Mouse (Mus musculus) adrenal gland, postnatal 10 days (tissue): ENCODE data around the gene Kmt2e. TPM values are rescaled to one million over a fixed set of nuclear protein-coding genes. Genes with fewer than 3 reads are reported as not detected.
"Not testable (repeated sequence)": the region's sequence is repeated elsewhere in the genome, so short reads cannot be mapped to it uniquely, and the experiment has no call there.

Experiments
- DNase-seq: peaks from one replicate; pipeline ENCODE4 v3.0.0; 2021; ENCODE audit warnings: mixed read lengths
- total RNA-seq, 2 experiments: library from RNA; stranded (reverse); gene quantifications; 2 replicates each; pipeline ENCODE4 v1.2.3; 2021

Kmt2e gene
- total RNA-seq, 2 experiments from 2014 or later = 60.4 to 77.0 TPM

DNA sequence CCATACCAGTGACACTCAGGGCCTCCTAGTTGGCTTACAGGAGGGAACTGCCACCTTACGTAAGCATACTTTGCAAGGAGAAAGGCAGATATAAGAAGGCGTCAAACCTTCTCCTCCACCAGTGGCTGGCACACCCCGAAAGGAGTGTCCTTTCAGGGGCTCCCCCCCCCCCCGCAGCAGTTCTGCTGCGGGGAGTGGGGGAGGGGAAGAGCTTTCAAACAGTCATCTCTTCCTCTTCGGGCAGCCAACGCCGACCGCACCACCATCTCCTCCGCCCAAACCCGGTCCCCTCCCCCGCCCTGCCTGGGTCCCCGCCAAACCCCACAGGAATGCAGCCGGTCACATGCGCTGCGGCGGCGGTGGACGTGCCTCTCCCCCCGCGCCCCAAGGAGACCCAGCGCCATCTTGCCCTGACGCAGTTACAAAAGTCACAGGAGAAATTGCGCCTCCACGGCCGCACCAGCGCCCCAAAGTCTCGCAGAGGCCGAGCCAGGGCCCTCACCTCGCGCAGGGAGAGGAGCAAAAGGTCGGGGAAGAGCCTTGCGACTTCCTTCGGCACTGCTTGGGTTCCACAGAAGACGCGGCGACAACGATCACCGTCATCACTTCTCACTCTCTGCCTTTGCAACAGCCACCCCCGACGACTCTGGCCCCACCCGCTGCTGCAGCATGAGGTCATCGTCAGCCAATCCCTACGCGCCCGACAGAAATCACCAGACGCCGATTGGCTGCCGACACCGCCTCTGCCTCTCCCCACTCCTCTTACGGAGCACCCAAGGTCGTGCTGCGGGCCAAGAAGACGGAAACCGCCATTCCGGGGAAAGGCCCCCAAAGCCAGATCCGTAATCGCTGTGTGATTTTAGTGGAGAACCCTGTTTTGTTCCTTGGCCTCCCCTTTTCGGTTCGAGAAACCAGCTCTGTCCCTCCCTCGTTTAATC lies 1.3 kb upstream of the Kmt2e start:
- DNase-seq = peak; percentile 100

DNA sequence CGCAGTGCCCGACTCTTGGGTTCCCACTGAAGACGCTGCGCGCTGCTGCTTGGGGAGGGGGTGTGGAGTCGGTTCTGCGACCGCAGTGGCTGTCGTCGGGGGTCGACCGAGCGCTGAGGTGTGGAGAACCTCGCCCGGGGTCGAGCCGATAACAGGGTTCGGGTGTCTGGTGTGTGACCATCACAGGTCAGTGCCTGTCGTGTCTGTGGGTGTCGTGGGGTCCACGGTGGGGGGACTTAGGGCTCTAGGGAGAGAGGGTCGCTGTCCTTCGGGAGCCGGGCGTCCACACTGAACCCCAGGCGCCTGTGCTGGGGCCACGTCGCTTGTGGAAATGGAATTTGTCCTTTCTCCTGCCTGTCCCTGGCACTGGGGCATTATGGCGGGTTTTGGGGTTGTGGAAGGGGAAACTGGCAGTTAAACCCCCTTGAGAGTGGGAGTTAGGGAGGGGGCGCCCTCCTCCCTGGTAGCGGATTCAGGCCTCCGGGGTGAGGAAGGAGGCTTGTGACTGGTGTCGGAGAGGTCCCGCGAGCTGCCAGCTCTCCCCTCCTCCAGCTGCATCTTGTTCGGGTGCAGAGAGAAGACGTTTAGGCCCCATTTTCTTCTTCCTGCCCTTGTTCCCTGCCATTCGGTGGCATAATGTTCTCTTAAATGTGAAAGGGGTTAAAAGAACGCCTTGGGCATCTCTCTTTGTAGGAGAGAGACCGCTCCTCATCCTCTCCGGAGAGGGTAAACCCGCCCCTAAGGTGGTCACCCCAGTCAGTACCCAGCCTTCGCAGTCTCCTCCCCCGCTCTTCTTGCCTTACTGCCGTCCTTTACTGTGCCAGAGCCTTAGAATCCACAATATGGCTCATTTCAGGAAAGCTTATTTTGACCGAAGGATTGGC lies 599 bp downstream of the Kmt2e start:
- peak; percentile 70 for DNase-seq

DNA sequence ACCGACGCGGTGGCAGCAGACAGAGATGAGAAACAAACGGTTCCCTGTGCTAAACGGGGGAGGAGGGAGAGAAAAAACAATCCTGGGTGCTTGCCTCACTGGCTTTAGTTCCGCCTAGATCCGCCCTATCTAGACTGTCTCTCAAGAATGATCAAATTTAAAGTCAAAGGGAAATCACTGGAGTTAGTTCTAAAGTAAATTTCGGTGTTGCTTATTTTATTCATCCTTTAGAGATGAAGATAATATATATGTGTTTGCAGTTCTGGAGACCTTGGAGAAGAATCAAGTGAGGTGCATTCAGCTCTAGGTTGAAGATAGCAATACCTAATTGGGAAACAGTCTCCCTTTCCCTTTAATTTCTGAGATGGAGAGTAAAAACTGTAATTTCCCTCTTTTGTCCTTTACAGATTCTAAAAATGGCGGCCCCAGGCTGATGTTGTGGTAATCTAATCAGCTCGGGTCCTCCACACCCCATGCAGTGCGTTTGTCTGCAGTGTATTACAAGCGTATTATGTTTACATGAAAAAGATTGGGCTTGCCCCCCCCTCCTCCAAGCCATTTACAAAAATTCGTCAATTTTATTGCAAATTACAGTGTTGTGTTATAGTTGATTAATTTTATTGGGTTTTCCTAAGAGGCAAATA lies 1.4 kb downstream of the Kmt2e start:
- no peak for DNase-seq

DNA sequence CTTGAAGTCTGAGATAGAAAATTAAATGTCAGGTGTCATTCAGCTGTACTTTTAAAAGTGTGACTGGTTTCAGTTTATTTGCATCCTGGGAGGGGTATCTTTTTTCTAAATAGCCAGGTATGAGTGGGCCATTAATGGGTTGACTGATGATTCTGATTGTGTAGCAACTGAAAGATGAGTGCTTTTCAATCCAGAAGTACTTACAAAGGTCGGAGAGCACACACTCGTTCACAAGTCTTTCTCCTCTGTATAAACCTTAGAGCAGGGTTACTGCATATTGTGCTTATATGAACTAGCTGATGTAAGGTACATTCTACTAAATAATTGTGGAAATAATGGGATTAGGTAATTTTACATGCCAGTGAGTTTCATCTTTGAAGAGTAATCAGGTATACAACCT lies 2.5 kb downstream of the Kmt2e start:
- no peak for DNase-seq

DNA sequence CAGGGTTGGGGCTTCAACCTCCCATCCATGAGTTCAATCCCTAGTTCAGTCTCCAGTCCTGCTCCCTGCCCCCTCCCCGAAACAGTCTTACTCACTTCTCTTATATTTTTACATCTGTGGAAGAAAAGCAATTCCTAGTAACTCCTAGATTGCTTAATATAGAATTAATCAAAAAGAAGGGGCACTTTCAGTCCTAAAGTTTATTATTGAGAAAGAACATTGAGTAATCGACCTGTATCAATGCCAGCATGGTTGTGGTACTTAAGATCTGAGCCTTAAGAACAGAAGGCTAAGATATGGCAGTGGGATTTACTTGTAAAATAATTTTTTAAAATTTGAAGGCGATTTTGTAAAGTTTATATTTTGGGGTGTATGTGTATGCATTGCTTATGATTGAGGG lies 5.6 kb downstream of the Kmt2e start:
- no peak for DNase-seq

DNA sequence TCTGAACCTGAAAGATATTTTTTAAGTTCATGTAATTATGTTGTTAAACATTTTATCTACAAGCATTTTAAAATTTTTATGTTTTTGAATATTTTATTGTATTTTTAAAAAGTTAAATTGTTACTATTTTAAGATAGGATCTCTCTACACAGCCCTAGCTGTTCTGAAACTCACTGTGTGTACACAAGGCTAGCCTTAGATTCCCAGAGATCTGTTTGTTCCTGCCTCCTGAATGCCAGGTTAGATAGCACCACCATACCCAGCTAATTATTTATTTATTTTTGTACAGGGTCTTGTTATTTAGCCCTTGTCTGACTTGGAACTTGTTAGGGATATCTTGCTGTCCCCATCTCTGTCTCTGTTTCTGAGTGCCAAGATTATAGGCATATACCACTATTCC lies 6.3 kb downstream of the Kmt2e start:
- DNase-seq = no peak

DNA sequence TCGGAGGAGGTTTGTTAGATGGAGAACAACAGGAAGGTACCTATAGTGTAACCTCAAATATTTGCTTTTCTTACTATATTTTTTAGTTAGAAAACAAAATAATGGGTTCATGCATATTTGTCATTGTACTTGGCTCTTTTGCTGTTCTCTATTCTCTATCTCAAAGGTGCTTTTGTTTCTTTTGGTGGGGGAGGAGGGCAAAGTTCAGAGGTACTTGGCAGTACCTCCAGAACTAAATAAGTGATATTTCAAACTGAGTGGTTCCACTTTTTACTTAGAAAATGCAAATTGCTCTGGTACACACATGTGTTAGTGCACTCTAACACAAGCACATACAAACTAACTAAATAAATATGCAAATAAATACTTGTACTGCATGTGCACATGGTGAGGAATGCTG lies 7.7 kb downstream of the Kmt2e start:
- DNase-seq = no peak

DNA sequence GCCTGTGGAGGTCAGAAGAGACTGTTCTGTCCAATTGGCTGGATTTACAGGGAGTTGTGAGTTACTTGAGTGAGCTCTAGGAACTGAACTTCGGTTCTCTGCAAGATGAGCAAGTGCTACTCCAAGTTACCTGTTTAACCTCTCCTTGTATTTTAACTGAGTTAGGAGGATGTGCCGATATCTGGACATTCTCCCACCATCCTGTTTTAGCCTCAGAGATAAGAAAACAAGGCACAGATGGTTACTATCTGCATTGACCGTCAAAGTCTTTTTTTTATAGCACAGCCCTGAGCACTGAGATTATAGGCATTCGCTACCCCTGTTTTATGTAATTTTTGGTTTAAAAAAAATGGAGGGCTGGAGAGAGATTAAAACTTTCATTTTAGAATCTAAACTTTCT lies 10.2 kb downstream of the Kmt2e start:
- DNase-seq = no peak

DNA sequence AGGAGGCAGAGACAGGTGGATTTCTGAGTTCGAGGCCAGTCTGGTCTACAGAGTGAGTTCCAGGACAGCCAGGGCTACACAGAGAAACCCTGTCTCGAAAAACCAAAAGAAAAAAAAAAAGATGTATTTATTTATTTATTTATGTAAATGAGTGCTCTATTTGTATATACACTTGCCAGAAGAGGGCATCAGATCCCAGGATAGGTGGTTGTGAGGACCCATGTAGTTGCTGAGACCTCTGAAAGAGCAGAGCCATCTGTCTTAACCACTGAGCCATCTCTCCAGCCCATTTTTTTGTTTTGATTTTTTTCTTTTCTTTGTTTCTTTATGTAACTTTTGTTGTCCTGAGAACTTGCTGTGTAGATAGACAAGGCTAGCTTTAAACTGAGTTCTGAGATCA lies 19.3 kb downstream of the Kmt2e start:
- not testable (repeated sequence) for DNase-seq

DNA sequence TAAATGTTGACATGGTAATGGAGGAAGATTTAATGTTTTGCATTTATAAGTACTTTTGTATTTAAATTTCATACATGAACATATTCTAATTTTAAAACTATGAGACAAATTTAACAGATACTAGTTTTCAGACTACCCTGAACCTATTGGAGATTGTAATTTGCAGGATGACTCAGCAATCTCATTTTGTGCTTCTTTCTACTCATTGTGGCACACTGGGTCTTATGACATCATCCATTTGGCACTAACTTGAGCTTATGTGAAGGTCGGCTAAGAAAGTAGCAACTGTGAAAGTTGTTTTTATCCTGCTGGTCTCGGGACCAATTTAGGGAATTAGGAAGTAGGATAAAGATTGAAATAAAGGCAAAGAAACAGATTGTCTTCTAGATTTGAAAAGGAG lies 27.4 kb downstream of the Kmt2e start:
- DNase-seq = no peak

DNA sequence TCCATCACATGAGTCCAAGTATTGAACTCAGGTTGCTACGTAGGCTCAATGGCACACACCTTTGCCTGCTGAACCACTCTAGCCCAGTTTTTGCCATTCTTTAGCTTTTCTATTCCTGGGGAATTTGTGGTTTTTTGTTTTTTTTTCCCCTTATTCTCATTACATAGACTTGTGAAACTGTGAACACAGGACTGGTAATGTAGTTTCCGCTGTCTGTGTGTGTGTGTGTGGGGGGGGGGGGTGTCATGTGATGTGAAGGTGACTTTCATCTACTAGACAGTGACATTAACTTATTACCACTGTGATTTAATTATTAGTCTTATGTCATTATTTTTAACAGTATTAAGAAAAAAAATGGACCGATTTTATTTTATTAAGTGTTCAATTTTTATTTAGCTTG lies 30.0 kb downstream of the Kmt2e start:
- DNase-seq = no peak

DNA sequence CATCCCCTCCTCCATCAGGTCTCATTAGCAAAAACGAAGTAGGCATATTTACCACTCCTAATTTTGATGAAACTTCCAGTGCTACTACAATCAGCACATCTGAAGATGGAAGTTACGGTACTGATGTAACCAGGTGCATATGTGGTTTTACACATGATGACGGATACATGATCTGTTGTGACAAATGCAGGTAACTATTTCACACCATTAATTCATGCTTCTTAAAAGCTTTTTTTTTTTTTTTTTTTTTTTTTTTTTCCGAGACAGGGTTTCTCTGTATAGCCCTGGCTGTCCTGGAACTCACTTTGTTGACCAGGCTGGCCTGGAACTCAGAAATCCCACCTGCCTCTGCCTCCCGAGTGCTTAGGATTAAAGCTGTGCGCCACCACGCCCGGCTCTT lies 30.5 kb downstream of the Kmt2e start:
- DNase-seq = no peak

DNA sequence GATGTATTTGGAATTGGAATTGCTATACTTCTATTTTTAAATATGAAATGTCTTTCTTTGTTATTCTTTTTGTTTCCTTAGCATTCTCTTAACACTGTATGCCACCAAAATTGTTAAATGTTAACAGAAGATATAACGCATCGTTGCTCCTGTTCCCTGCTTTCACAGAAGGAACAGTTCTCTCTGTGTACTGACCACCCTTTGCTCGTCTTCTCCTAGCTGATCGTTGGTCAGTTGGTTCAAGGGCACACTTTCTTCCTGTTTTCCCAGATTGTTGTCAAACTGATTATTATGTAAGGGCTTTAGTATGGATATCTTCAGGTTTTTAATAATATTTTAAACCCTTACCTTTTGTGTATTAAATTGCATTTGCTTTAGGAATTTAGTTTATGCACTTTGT lies 32.3 kb downstream of the Kmt2e start:
- no peak for DNase-seq

DNA sequence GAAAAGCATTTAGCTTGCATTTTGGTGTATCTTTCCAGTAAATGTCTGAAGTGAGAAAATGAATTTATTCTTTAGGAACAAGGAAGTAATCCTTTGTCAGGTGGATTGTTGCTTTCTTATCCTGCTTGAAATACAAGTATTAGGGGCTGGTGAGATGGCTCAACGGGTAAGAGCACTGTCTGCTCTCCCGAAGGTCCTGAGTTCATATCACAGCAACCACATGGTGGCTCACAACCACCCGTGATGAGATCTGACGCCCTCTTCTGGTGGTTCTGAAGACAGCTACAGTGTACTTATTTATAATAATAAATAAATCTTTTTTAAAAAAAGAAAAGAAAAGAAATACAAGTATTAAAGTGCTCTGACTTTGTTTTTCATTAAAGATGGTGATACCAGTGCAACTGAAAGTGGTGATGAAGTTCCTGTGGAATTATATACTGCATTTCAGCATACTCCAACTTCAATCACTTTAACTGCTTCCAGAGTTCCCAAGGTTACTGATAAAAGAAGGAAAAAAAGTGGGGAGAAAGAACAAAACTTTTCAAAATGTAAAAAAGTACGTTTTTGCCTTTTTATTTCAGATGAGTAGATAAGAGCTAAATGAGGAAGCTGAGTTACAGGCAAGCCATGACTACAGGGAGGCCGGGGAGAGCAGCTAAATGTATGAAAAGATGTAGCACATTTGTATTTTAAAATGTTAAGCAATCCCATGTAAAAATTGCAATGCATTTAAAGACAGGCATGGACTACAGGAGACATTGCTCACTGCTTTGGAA lies 39.0 kb downstream of the Kmt2e start:
- DNase-seq = no peak

DNA sequence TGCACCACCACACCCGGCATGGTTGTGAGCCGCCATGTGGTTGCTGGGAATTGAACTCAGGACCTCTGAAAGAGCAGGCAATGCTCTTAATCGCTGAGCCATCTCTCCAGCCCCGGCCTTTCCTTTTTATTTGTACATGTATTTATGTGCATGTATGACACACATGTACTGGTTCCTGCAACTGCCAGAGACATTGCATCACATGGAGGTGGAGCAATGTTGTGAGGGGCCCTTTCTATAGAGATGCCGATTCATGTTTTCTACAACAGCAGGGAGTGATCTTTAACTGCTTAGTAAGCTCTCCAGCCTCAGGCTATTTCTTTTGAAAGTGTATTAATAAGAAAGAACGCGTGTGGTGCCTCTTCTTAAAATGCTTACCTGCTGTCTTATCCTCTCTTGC lies 49.6 kb downstream of the Kmt2e start:
- DNase-seq = no peak

DNA sequence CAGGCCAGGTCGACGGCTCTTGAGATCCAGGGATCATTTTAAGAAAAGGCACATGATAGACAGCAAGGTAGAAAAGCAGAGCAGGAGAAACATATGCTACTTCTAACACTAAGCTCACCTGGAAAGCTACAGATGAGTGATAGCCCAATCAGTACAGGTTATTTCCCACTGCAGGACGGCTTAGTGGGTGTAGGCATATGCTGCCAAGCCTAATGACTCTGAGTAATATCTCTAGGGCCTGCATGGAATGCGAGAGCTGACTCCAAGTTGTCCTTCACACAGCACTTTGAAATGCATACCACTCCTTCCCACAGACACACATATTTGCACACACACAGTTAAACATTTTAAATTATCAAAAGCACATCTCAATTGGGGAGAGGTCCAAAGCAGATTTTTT lies 55.0 kb downstream of the Kmt2e start:
- DNase-seq = no peak

DNA sequence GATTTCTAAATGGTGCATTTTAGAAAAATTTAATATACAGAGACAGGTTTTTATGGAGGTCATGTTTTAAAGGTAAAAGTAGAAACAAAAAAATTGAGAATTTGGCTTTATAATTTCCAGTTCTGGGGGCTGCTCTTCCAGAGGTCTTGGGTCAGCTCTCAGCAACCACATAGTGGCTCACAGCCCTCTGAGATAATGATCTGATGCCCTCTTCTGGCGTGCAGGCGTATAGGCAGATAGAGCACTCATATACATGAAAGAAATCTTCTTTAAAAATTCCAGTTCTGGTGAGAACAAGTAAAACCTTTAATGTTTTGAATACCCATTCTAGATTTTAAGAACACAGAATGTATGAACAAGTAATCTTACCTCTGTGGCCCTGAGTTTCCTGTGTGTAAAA lies 56.6 kb downstream of the Kmt2e start:
- DNase-seq = no peak

DNA sequence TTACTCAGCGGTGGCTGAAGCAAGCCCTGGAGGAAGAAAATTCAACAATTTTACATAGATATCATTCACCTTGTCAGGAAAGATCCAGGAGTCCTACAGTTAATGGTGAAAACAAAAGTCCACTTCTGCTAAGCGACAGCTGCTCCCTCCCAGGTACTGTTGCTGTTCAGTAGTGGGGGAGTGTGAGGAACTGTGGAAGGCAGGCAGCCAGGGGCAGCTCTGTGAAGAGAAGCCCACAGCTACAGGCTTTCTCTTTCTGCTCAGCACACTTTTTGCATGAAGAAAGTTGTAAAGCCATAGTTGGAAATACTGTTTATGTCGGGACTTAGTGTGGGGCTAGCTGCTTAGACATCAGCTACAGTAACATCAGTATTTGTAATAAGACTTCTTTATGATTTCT lies 62.2 kb downstream of the Kmt2e start:
- DNase-seq = no peak

DNA sequence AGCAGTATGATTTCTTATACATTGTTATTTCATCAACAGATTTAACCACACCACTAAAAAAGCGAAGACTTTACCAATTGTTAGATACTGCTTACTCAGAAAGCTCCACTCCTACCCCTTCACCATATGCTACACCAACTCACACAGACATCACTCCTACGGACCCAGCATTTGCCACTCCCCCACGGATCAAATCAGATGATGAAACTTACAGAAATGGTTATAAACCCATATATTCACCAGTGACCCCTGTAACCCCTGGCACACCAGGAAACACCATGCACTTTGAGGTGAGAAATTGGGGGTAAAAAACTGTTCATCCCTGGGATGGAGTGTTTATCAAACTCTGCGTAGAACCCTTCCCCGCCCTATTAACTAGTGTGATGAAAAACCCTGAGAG lies 62.7 kb downstream of the Kmt2e start:
- no peak for DNase-seq

DNA sequence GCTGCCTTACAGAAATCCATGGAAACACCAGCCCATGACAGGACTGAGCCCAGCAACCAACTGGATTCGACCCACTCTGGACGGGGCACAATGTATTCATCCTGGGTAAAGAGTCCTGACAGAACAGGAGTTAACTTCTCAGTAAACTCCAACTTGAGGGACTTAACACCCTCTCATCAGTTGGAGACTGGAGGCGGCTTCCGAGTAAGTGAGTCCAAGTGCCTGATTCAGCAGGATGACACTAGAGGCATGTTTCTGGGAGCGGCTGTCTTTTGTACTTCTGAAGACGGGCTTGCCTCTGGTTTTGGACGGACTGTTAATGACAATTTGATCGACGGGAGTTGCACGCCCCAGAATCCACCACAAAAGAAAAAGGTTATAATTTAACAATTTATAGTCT lies 63.7 kb downstream of the Kmt2e start:
- DNase-seq = no peak

DNA sequence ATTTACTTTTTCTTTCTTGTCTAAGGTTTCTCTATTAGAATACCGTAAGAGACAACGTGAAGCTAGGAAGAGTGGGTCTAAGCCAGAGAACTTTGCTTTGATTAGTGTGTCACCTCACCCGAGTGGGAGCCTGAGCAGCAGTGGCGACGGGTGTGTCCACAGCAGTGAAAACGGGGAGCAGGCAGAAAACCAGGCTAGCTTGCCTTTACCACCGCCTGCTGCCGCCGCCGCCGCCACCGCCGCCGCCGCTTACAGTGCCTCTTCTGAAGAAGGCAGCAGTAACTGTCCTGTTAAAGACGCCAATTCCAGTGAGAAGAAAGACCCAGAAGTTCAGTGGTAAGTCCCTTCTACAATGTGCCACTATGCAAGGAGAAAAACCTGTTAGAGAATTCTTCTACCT lies 65.0 kb downstream of the Kmt2e start:
- no peak for DNase-seq

DNA sequence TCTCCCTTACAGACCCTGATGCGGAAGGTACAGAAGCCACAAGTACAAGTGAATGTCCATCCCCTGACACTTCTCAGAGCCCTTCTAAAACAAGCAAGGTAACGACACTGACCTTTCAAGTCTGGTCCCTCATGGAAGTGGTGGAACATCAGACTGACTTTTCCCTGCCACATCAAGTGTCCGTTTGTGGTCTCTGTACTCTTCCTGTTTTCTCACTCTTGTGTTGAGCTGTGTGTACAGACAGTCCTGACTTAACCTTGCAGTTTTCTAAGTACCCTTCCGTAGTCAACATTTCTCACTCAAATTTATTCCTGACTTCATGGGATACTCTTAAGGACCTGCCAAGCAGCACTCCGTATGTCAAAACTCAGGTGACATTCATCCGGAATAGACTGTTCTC lies 66.5 kb downstream of the Kmt2e start:
- no peak for DNase-seq
